Mouse (Mus musculus) heart, postnatal 0 days (tissue): Measurements from ENCODE around the gene Cnn2.

Source experiments
- CTCF ChIP-seq: IDR thresholded peaks from 2 replicates; pipeline ENCODE4 v1.5.1; 2016; ENCODE audit warnings: antibody characterized with exemption, control low read depth, low read depth
- EP300 ChIP-seq: IDR thresholded peaks from 2 replicates; pipeline ENCODE4 v1.6.1; 2016; ENCODE audit warnings: antibody characterized with exemption, low read depth

DNA sequence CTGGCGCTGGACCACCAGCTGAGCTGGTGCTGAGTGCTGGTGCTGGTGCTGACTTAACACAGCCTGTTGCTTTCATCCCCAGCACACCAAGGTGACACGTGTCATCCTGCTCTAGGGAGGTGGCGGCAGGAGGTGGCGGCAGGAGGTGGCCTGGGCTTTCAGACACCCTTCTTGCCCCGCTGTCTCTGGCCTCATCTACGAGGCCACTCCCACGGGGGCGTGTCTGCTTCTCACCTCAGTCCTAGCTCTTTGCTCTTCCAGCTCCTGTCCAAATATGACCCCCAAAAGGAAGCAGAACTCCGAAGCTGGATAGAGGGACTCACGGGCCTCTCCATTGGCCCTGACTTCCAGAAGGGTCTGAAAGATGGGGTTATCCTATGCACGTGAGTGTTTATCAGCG is 2.7 kb downstream of the Cnn2 start:
- no peak for TF ChIP-seq CTCF
- TF ChIP-seq EP300 = no peak
